Mouse (Mus musculus) megakaryocyte, embryonic 14.5 days (primary cell): ENCODE measurements around the gene Clec18a. TPM values are rescaled to one million over a fixed set of nuclear protein-coding genes. Genes with fewer than 3 reads are reported as not detected.

ENCODE experiments used
- H3K27me3 ChIP-seq: replicated peaks from 2 replicates; pipeline ENCODE3; 2012; ENCODE audit warnings: inconsistent platforms
- H3K36me3 ChIP-seq: replicated peaks from 2 replicates; pipeline ENCODE3; 2012; ENCODE audit warnings: low read length, inconsistent platforms, mixed read lengths
- H3K4me1 ChIP-seq: 2 replicates; pipeline ENCODE4 v1.6.1; 2012; ENCODE audit warnings: inconsistent platforms
- H3K4me3 ChIP-seq: replicated peaks from 2 replicates; pipeline ENCODE3; 2012; ENCODE audit warnings: moderate library complexity, mild to moderate bottlenecking, inconsistent platforms
- H3K9me3 ChIP-seq: 2 replicates; pipeline ENCODE4 v1.6.1; 2012; ENCODE audit warnings: inconsistent platforms
- FLI1 ChIP-seq: IDR thresholded peaks from 2 replicates; pipeline ENCODE4 v1.6.1; 2012; ENCODE audit warnings: low read length, inconsistent platforms, mixed read lengths
- GATA1 ChIP-seq: IDR thresholded peaks from 3 replicates; pipeline ENCODE4 v1.6.1; 2012; ENCODE audit warnings: mixed read lengths, low read length, inconsistent platforms, borderline replicate concordance
- polyA plus RNA-seq: library from polyadenylated mRNA; stranded (reverse); fragments of >175 nt; gene quantifications from 2 replicates; pipeline ENCODE4 v1.2.3, GENCODE M21; 2012; ENCODE audit warnings: low replicate concordance; ENCODE audit not compliant: insufficient read depth

The Clec18a gene
- polyA plus RNA-seq, 1 experiment, result not detected

DNA sequence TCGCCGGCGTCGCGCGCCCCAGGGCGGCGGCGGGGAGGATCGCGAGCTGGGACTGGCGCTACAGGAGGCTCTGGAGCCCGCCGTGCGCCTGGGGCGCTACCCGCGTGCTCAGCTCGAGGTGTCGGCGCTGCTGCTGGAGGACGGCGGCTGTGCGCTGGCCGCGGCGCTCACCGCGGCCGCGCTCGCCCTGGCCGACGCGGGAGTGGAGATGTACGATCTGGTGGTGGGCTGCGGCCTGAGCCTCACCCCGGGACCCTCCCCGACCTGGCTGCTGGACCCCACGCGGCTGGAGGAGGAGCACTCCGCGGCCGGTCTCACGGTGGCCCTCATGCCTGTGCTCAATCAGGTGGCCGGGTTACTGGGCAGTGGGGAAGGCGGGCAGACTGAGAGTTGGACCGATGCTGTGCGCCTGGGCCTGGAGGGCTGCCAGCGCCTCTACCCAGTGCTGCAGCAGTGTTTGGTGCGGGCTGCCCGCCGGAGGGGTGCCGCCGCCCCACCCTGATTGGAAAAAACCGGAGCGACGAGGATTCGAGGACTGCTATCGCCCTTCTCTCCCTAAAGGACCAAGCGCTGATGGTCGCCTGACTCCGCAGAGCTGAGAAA lies 35.4 kb downstream of the Clec18a start:
- Histone ChIP-seq H3K4me3 (peak overlapping the region; percentile 97), H3K27me3 (peaks cover 14% of the 10 kb centered on the region), H3K4me1 (peaks cover 48% of the 10 kb centered on the region), H3K9me3 (no peaks in the 10 kb centered on the region), H3K36me3 (peaks cover 45% of the 10 kb centered on the region)
- TF ChIP-seq GATA1 (no peak), FLI1 (no peak)

DNA sequence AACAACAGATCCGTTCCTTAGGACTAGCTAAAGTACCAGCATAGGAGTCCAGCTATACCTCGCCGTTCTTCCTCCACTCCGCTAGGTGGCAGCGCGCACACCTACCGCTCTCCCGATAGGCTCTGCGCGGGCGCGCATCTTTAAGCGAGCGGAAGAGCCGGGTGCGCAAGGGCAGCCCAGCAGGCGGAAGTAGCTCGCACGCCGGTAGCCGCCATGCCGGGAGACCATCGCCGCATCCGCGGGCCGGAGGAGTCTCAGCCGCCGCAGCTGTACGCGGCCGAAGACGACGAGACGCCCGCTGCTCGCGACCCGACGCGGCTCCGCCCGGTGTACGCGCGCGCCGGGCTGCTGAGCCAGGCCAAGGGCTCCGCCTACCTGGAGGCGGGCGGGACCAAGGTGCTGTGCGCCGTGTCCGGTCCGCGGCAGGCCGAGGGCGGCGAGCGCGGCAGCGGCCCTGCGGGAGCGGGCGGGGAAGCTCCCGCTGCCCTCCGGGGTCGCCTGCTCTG lies 36.0 kb downstream of the Clec18a start, which contains the start of gene Exosc6:
TSS of gene Exosc6 (plus strand) at position 182 of the 506 bp plus-strand sequence.
- no peaks in the 10 kb centered on the region for H3K9me3 ChIP-seq
- H3K36me3 ChIP-seq, result peaks cover 51% of the 10 kb centered on the region
- H3K27me3 ChIP-seq, result peaks cover 10% of the 10 kb centered on the region
- peaks cover 43% of the 10 kb centered on the region for H3K4me1 ChIP-seq
- peak within 1 kb of the TSS; percentile 97 for H3K4me3 ChIP-seq
- TF ChIP-seq FLI1, result peak; percentile 45; the same call in 1 of the 2 replicates
- no peak for TF ChIP-seq GATA1

GRCm38 (mm10) chr8:111055661-111056060 lies 36.6 kb downstream of the Clec18a start:
- Histone ChIP-seq H3K4me3 (no peak overlapping the region), H3K36me3 (peaks cover 56% of the 10 kb centered on the region), H3K4me1 (peaks cover 37% of the 10 kb centered on the region), H3K9me3 (no peaks in the 10 kb centered on the region), H3K27me3 (peaks cover 4% of the 10 kb centered on the region)
- TF ChIP-seq FLI1 (no peak), GATA1 (no peak)

DNA sequence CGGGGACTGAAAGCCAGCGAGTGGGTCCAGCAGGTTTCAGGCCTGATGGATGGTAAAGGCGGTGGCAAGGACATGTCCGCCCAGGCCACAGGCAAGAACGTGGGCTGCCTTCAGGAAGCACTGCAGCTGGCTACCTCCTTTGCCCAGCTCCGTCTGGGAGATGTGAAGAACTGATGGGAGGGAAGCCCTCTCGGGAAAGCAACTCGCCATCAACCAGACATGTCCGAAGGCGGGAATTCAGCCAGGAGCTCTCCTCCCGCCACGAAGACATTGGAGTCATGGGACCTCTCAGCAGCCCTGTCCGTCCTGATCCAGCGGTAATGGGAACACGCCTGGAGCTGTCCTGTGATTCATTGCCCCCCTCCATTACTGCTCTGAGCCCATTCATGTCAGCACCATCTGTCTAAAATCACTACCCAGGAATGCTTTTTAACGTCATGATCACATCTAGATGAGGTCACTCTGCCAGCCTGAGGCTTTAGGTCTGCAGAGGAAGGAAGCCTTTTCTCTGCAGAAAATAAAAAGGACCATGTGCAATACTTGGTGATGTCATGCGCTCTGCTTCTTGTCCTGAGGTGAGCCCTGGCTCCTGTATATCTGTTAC lies 37.1 kb downstream of the Clec18a start:
- Histone ChIP-seq H3K4me1 (peaks cover 32% of the 10 kb centered on the region), H3K36me3 (peaks cover 62% of the 10 kb centered on the region), H3K9me3 (no peaks in the 10 kb centered on the region), H3K27me3 (no peaks in the 10 kb centered on the region), H3K4me3 (no peak overlapping the region)
- TF ChIP-seq GATA1 (no peak), FLI1 (no peak)

DNA sequence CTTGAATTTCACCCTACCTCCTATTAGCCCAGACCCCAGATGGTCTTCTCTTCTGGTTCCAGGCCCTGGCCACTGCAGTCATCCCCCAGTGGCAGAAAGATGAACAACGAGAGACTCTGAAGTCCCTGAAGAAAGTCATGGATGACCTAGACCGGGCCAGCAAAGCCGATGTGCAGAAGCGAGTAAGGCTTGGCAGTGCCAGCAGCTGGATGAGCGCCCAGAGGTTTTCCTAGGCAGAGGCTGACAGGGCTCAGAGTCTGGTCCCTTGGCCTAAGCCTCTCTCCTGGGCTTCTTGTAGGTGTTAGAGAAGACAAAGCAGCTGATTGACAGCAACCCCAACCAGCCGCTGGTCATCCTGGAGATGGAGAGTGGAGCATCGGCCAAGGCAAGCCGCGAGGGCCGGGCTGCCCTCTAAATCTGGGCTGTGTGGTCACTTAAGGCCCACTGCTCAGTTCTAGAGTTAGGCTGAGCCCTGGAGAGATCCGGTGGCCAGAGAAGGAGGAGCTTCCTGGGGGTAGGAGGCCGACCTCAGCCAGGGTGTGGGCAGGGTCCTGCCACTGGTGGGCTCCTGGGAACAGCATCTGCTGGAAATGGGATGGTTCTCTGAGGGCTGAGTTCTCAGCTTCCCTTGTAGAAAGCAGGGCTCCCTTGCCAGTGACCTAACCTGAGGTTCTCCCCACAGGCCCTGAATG lies 38.3 kb downstream of the Clec18a start:
- Histone ChIP-seq H3K4me1 (peaks cover 23% of the 10 kb centered on the region), H3K27me3 (no peaks in the 10 kb centered on the region), H3K36me3 (peaks cover 73% of the 10 kb centered on the region), H3K4me3 (no peak overlapping the region), H3K9me3 (no peaks in the 10 kb centered on the region)
- TF ChIP-seq FLI1 (no peak), GATA1 (no peak)

DNA sequence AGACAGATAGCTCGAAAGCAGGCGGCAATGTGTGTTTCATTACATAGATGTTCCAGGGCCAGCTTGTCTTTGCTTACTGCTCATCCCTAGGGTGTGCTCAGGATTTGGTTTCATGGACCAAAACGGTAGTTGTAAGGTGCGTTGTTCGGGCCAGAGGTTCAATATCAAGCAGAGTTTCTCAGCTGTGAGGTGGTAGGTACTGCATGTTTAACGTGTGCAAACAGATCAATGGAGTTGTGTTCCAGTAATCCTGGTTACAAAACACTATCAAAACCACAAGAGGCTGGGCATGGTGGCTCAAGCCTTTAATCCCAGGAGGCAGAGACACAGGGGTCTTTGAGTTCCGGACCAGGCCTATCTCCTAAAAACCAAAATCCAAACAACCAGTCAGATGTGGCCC lies 43.1 kb downstream of the Clec18a start:
- Histone ChIP-seq H3K9me3 (no peaks in the 10 kb centered on the region), H3K4me3 (no peak overlapping the region), H3K27me3 (no peaks in the 10 kb centered on the region), H3K36me3 (peaks cover 100% of the 10 kb centered on the region), H3K4me1 (no peaks in the 10 kb centered on the region)
- TF ChIP-seq FLI1 (no peak), GATA1 (no peak)

DNA sequence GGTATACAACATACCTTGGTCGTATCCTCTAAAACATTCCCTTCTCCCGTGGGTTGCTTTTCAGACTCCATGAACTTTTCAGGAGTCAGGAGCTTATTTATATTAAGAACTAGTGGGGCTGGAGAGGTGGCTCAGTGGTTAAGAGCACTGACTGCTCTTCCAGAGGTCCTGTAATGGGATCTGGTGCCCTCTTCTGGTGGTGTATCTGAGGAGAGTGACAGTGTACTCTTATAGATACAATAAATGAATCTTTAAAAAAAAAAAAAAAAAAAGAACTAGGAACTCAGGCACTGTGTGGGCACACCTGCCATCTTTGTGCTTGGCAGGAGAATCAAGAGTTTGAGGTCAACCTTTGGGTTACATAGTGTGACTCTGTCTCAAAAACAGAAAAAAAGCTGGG lies 43.5 kb downstream of the Clec18a start:
- no peak for TF ChIP-seq GATA1
- TF ChIP-seq FLI1, result no peak
- Histone ChIP-seq H3K9me3 (no peaks in the 10 kb centered on the region), H3K4me1 (no peaks in the 10 kb centered on the region), H3K36me3 (peaks cover 99% of the 10 kb centered on the region), H3K27me3 (no peaks in the 10 kb centered on the region), H3K4me3 (no peak overlapping the region)

- Histone ChIP-seq H3K9me3 (no peaks in the 10 kb centered on the region), H3K36me3 (peaks cover 99% of the 10 kb centered on the region), H3K27me3 (no peaks in the 10 kb centered on the region), H3K4me3 (no peak overlapping the region), H3K4me1 (peaks cover 6% of the 10 kb centered on the region; the same call in 1 of the 2 replicates)
- TF ChIP-seq FLI1, result no peak
- no peak for TF ChIP-seq GATA1
Observed at GRCm38 (mm10) chr8:111044003-111044734, 48.1 kb downstream of the Clec18a start.

DNA sequence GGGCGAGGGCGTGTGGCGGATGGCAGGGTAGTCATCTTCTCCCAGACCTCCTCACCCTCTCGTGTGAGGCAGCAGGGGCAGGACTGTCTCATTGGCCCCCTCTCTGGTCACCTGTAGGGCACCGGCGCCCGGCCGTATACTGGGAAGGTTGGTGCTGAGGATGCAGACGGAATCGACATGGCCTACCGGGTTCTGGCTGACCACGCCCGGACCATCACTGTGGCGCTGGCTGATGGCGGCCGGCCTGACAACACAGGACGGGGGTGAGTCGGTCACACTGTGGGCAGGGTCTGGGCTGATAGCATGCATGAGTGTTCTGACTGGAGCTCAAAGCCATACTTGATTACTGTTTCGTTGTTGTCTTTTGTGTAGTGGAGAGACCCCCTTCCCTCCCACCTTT lies 49.7 kb downstream of the Clec18a start:
- H3K36me3 ChIP-seq, result peaks cover 98% of the 10 kb centered on the region
- no peaks in the 10 kb centered on the region for H3K27me3 ChIP-seq
- peaks cover 6% of the 10 kb centered on the region for H3K4me1 ChIP-seq
- H3K9me3 ChIP-seq, result no peaks in the 10 kb centered on the region
- no peak for TF ChIP-seq FLI1
- TF ChIP-seq GATA1, result no peak
- H3K4me3 ChIP-seq, result no peak overlapping the region

DNA sequence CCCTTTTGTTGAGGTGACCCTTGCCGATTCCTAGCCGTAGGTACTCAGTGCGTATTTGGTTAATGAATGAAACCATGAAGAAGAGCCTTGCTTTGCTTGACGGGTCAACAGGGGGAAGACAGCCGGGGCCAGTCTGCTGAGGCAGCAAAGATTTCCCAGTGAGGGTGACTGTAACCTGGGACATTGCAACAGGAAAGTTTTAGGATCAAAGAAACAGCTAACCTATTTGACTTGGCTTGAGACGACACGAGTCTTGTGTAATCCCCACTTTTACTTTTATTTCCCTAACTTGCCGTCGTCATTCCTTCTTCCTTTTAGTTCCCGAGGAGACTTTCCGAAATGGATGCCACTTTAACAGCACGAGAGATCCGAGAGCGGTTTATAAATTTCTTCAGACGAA lies 55.6 kb downstream of the Clec18a start:
- Histone ChIP-seq H3K4me3 (no peak overlapping the region), H3K9me3 (no peaks in the 10 kb centered on the region), H3K4me1 (peaks cover 35% of the 10 kb centered on the region), H3K36me3 (peaks cover 65% of the 10 kb centered on the region), H3K27me3 (no peaks in the 10 kb centered on the region)
- TF ChIP-seq GATA1 (no peak), FLI1 (no peak)
